Mouse (Mus musculus): ENCODE measurements around the gene Camk2b. TPM values are rescaled to one million over a fixed set of nuclear protein-coding genes. Genes with fewer than 3 reads are reported as not detected.

Camk2b gene
- polyA plus RNA-seq, 1 experiment from 2014 or later = 1.8 TPM

DNA sequence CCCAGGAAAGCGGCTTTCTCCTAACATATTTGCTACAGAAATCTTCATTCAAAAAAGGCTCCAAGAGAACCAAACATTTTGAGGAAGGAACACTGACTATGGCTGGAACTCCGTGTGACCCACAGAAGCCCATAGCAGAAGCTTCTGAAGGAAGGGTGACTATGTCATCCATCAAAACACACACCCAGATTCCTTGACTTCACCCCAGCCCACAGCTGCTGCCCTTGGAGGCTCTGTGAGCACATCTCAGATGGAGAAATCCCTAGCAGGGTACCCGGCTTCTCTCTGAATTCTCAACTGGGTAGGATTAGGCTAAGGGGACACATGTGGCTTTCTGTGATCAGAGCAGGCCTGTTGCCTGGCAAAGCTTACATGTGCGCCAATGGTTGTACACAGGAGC is 29.7 kb downstream of the Camk2b start:
- Histone ChIP-seq H3K36me3 (no peaks in the 10 kb centered on the region), H3K4me1 (peaks cover 4% of the 10 kb centered on the region), H3K9me3 (no peaks in the 10 kb centered on the region), H3K27me3 (ENCODE audit: insufficient read depth, poor library complexity, severe bottlenecking) (peaks cover 8% of the 10 kb centered on the region; the same call in 1 of the 2 replicates), H3K27ac (no peak overlapping the region), H3K4me3 (no peak overlapping the region)
- WGBS = 73% methylated on average over 4 of the region's 4 CpGs
- no peak for DNase-seq (ENCODE audit: low spot score)

DNA sequence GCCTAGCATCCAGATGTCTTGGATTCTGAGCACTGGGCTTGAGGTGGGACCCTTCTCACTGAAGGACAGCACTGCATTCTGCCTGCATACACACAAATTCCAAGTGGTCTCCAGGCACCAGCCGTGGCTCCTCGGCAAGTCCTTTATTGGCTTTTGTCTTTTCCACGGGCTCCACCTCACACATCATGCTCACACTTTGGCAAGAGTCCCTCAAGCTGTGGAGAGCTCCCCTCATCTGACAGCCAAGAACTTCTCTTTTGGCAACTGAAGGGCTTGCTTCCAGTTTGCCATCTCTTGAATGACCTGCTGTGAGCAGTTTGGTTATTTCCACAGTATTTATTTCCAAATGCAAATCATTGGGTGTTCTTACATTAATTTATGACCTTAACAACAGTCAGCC is 30.6 kb downstream of the Camk2b start:
- WGBS = 75% methylated on average over 3 of the region's 3 CpGs
- Histone ChIP-seq H3K4me3 (no peak overlapping the region), H3K4me1 (peaks cover 12% of the 10 kb centered on the region), H3K36me3 (no peaks in the 10 kb centered on the region), H3K27ac (no peak overlapping the region), H3K9me3 (no peaks in the 10 kb centered on the region), H3K27me3 (ENCODE audit: insufficient read depth, poor library complexity, severe bottlenecking) (peaks cover 8% of the 10 kb centered on the region; the same call in 1 of the 2 replicates)
- no peak for DNase-seq (ENCODE audit: low spot score)

DNA sequence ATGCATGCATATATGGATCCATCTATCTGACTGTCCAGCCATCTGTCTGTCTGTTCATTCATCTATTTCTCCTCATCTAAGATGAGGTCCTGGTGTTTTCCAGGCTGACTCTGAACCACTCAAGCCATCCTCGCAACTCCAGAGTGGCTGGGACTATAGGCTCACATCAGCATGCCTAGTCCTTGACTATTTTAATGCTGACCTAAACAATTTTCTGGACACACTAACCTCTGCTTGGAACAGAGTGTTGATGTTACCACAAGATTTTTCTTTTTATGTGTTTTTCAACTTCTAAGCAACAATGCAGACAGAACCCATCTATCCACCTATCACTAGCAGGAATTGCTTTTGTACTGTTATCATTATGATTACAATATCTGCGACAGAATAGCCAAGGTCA is 31.4 kb downstream of the Camk2b start:
- DNase-seq (ENCODE audit: low spot score) = no peak
- H3K36me3 ChIP-seq = no peaks in the 10 kb centered on the region
- WGBS = 77% methylated on average over 2 of the region's 2 CpGs

GRCm38 (mm10) chr11:6033801-6034200 is 32.4 kb downstream of the Camk2b start:
- H3K27me3 ChIP-seq (ENCODE audit: insufficient read depth, poor library complexity, severe bottlenecking) = peaks cover 8% of the 10 kb centered on the region; the same call in 1 of the 2 replicates
- H3K4me3 ChIP-seq = no peak overlapping the region
- H3K4me1 ChIP-seq = peaks cover 14% of the 10 kb centered on the region
- no peaks in the 10 kb centered on the region for H3K9me3 ChIP-seq
- no peak for DNase-seq (ENCODE audit: low spot score)
- no peaks in the 10 kb centered on the region for H3K36me3 ChIP-seq
- no peak overlapping the region for H3K27ac ChIP-seq
- 82% methylated on average over 5 of the region's 5 CpGs for WGBS

More for the DNA sequence above, 31.4 kb downstream of the Camk2b start:
- Histone ChIP-seq H3K4me1 (peaks cover 14% of the 10 kb centered on the region), H3K27ac (no peak overlapping the region), H3K4me3 (no peak overlapping the region), H3K9me3 (no peaks in the 10 kb centered on the region), H3K27me3 (ENCODE audit: insufficient read depth, poor library complexity, severe bottlenecking) (peaks cover 8% of the 10 kb centered on the region; the same call in 1 of the 2 replicates)

DNA sequence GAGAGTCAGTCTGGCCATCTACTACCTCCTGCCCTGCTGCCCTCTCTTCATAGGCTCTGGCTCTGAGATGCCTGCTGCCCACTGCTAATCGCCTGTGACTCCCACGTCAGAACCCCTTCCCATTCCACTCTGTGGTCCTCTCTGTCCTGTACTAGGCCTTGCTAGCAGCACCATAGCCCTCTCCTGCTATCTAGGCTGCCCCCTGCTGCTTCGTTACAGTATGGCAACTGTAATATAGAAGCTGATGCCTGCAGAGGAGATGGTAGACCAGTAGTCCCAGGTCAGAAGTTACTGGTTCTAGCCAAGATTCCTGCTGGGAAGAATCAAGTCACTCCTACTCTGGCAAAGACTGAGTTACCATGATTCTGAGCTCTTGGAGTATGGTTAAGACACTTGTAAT is 33.0 kb downstream of the Camk2b start:
- WGBS = 53% methylated on average over 3 of the region's 3 CpGs
- H3K27ac ChIP-seq = no peak overlapping the region
- DNase-seq (ENCODE audit: low spot score) = no peak
- H3K9me3 ChIP-seq = no peaks in the 10 kb centered on the region
- no peaks in the 10 kb centered on the region for H3K36me3 ChIP-seq
- peaks cover 14% of the 10 kb centered on the region for H3K4me1 ChIP-seq
- H3K4me3 ChIP-seq = no peak overlapping the region
- H3K27me3 ChIP-seq (ENCODE audit: insufficient read depth, poor library complexity, severe bottlenecking) = peaks cover 13% of the 10 kb centered on the region; the same call in 1 of the 2 replicates

GRCm38 (mm10) chr11:6030650-6031049 is 35.5 kb downstream of the Camk2b start:
- peaks cover 14% of the 10 kb centered on the region for H3K4me1 ChIP-seq

DNA sequence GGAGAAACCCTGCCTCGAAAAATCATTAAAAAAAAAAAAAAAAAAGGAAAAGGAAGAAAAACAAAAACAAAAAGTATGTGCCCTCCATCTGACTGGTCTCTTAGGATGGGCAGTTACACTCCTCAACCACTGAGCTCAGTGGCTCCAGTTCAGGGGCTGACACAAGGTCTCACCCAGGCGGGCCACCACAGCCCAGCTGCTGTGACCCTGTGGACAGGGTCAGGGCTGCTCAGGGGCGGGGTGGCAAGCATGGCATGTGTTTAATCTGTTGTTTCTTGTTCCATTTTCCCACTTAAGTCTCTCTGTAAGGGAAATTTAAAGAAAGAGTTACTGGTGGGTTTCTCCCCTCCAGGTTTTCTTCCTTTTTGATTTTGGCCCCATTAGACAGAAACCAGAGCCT is 36.4 kb downstream of the Camk2b start:
- H3K4me3 ChIP-seq = no peak overlapping the region
- no peak for DNase-seq (ENCODE audit: low spot score)
- H3K4me1 ChIP-seq = peaks cover 14% of the 10 kb centered on the region
- H3K36me3 ChIP-seq = no peaks in the 10 kb centered on the region
- 70% methylated on average over 3 of the region's 3 CpGs for WGBS
- H3K9me3 ChIP-seq = no peaks in the 10 kb centered on the region
- no peak overlapping the region for H3K27ac ChIP-seq
- H3K27me3 ChIP-seq (ENCODE audit: insufficient read depth, poor library complexity, severe bottlenecking) = 0 out of 2 replicates have a peak, but pooled peaks cover 18% of the 10 kb centered on the region

More at GRCm38 (mm10) chr11:6030650-6031049, 35.5 kb downstream of the Camk2b start:
- Histone ChIP-seq H3K9me3 (no peaks in the 10 kb centered on the region), H3K27ac (no peak overlapping the region), H3K36me3 (no peaks in the 10 kb centered on the region), H3K27me3 (ENCODE audit: insufficient read depth, poor library complexity, severe bottlenecking) (0 out of 2 replicates have a peak, but pooled peaks cover 16% of the 10 kb centered on the region), H3K4me3 (no peak overlapping the region)
- DNase-seq (ENCODE audit: low spot score) = no peak
- 84% methylated on average over 6 of the region's 6 CpGs for WGBS

DNA sequence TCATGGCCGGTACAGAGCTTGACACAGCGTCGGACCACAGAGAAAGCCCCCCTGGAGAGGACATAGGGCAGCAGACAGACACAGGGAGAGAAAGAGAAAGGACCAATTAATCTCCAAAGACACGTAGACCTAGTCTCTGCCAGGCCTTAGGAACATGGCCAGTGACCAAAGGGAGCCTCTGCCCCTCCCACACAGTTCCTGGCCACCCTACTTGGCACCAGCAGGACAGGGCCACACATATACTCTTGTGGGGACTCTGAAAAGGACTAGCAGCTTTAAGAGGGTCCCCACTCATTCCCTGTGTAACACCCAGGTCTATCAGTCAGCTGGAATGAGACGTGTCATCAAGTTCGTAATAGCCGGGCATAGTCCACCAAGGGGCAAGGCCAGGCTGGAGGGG is 37.3 kb downstream of the Camk2b start:
- no peak overlapping the region for H3K27ac ChIP-seq
- no peaks in the 10 kb centered on the region for H3K36me3 ChIP-seq
- 73% methylated on average over 7 of the region's 7 CpGs for WGBS
- H3K4me3 ChIP-seq = no peak overlapping the region
- H3K9me3 ChIP-seq = no peaks in the 10 kb centered on the region
- peaks cover 14% of the 10 kb centered on the region for H3K4me1 ChIP-seq
- peaks cover 23% of the 10 kb centered on the region; the same call in 1 of the 2 replicates for H3K27me3 ChIP-seq (ENCODE audit: insufficient read depth, poor library complexity, severe bottlenecking)
- DNase-seq (ENCODE audit: low spot score) = no peak

- no peak overlapping the region for H3K4me3 ChIP-seq
- 70% methylated on average over 1 of the region's 1 CpGs for WGBS
- no peak for DNase-seq (ENCODE audit: low spot score)
Measured at GRCm38 (mm10) chr11:6026361-6026760, 39.8 kb downstream of the Camk2b start.

DNA sequence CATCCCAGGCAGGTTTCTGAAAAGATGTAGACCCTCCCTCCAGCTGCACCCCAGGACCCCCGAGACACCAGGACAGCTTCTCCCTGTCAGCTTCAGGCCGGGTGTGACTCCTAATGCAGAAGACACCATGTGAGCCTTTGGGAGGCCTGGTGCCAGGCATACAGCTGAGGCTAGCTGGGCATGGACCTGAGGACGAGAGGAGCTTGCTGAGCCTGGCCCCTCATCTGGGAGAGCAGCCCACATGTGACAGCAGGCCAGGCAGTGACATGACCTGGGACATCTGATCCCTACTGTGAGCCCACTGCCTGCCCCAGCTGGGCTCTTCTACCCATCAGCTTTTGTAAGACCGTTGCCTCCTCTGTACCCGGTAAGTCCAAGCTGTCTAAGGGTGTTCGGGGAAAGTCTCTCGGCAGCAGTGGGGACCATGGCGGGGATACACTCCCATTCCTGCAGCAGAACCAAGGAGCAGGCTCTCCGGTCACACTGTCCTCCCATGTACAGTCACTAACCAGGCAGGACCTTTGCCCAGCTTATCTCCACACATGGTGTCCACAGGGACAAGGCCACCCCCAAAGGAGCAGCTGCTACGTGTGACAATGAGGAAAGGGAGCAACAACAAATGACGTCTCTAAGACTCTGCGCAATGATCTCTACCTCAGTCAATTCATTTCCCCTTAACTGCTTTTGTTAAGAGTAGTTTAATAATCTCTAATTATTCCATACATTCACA is 41.1 kb downstream of the Camk2b start:
- H3K4me1 ChIP-seq = no peaks in the 10 kb centered on the region
- H3K4me3 ChIP-seq = no peak overlapping the region
- H3K27me3 ChIP-seq (ENCODE audit: insufficient read depth, poor library complexity, severe bottlenecking) = peaks cover 36% of the 10 kb centered on the region
- no peaks in the 10 kb centered on the region for H3K36me3 ChIP-seq
- H3K27ac ChIP-seq = no peak overlapping the region
- no peaks in the 10 kb centered on the region for H3K9me3 ChIP-seq
- 73% methylated on average over 12 of the region's 12 CpGs for WGBS
- no peak for DNase-seq (ENCODE audit: low spot score)

More at GRCm38 (mm10) chr11:6026361-6026760, 39.8 kb downstream of the Camk2b start:
- Histone ChIP-seq H3K9me3 (no peaks in the 10 kb centered on the region), H3K36me3 (no peaks in the 10 kb centered on the region), H3K27ac (no peak overlapping the region), H3K27me3 (ENCODE audit: insufficient read depth, poor library complexity, severe bottlenecking) (peaks cover 32% of the 10 kb centered on the region), H3K4me1 (peaks cover 9% of the 10 kb centered on the region)

- DNase-seq (ENCODE audit: low spot score) = no peak
- Histone ChIP-seq H3K27me3 (ENCODE audit: insufficient read depth, poor library complexity, severe bottlenecking) (peaks cover 24% of the 10 kb centered on the region), H3K4me1 (no peaks in the 10 kb centered on the region), H3K9me3 (no peaks in the 10 kb centered on the region), H3K36me3 (no peaks in the 10 kb centered on the region), H3K4me3 (no peak overlapping the region), H3K27ac (no peak overlapping the region)
- WGBS = 77% methylated on average over 17 of the region's 17 CpGs
Measured at GRCm38 (mm10) chr11:6020897-6021839, 45.0 kb downstream of the Camk2b start.

DNA sequence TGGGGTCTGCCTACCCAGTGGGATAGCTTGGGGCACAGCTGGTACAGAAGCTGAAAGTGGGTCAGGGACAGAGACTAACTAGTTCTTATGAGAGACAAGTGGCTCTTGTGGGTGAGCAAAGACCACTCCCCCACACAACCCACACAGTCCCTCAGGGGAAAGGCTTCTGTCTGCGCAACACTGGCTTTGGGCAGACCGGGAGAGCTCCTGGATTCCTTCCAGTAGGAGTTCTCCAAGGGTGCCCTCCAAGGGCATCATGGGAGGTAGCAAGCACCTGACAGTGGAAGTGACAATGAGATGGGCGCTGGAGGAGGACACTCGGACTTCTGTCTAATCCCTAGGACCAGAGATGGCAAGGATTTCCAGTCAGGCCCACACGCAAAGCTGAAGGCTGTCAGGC is 45.8 kb downstream of the Camk2b start:
- WGBS = 74% methylated on average over 5 of the region's 5 CpGs
- no peak for DNase-seq (ENCODE audit: low spot score)
- no peak overlapping the region for H3K27ac ChIP-seq

More for the DNA sequence above, 45.8 kb downstream of the Camk2b start:
- H3K4me3 ChIP-seq = no peak overlapping the region
- H3K27me3 ChIP-seq (ENCODE audit: insufficient read depth, poor library complexity, severe bottlenecking) = peaks cover 24% of the 10 kb centered on the region
- H3K4me1 ChIP-seq = no peaks in the 10 kb centered on the region
- H3K9me3 ChIP-seq = no peaks in the 10 kb centered on the region
- no peaks in the 10 kb centered on the region for H3K36me3 ChIP-seq
